Mouse (Mus musculus) bone marrow macrophage, adult 2 months (primary cell): ENCODE data around the gene Ttll3.

Experiments
- CTCF ChIP-seq: IDR thresholded peaks from 2 replicates; pipeline ENCODE4 v1.5.1; 2012; ENCODE audit warnings: low read depth, mild to moderate bottlenecking, low read length, moderate library complexity
- POLR2A ChIP-seq: IDR thresholded peaks from 2 replicates; pipeline ENCODE4 v1.6.1; 2012; ENCODE audit warnings: mild to moderate bottlenecking, low read depth, low read length, borderline replicate concordance

DNA sequence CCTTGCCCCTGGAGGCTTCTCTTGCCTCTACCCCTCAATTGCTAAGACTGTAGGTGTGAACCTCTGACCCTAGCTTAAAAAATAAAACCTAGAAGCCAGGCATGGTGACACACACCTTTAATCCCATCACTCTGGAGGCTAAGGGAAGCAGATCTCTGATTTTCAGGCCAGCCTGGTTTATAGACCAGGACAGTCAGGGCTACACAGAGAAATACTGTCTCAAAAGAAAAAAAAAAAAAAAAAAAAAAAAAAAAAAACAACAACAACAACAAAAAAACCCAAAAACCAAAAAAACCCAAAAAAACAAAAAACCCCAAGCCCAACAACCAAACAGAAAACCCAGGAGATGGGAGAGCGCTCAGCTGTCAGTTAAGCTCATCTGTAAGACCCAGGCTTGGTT is 21.5 kb upstream of the Ttll3 start:
- TF ChIP-seq CTCF (no peak), POLR2A (no peak)
